10 mouse cellular contexts compared by ENCODE assay signal in the genomic region with DNA sequence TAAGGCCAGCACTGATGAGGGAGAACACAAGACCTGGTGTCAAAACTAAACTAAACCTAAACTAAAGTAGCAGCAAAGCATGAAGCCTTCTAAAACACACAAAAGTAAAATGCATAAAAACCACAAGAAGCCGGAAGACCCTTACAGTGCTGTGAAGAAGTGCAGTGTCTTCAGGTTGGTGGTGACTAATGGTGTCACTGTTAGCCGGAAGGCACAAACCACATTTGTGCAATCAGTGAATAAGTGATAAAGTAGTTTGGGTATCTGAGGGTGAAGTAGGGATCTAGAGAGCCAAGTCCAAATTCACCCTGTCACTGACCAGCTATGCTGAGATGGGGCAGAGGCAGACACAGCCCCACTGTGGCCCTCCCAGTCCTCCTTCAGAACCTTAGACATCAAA.
"Had no signal": no experiment of that assay in that cellular context is flagged by ENCODE, and none has a peak within 500 bp of the region (broad histone marks: within the 10 kb centered on the region; RNA-seq: fewer than 3 reads in every experiment).

No protein-coding gene starts in this region.

- H3K27me3 ChIP-seq: limb, embryonic 12.5 days; lung, embryonic 15.5 days; midbrain, embryonic 13.5 days; neural tube, embryonic 15.5 days had no signal

- H3K9me3 ChIP-seq: limb, embryonic 12.5 days; lung, embryonic 15.5 days; midbrain, embryonic 13.5 days; neural tube, embryonic 15.5 days had no signal

- H3K9ac ChIP-seq: limb, embryonic 12.5 days; lung, embryonic 15.5 days; midbrain, embryonic 13.5 days; neural tube, embryonic 15.5 days had no signal

- H3K4me2 ChIP-seq: limb, embryonic 12.5 days; lung, embryonic 15.5 days; midbrain, embryonic 13.5 days; neural tube, embryonic 15.5 days had no signal

- ATAC-seq: midbrain, embryonic 13.5 days had no signal

- DNase-seq: kidney, adult 18-20 months; kidney, postnatal 10 days; kidney, postnatal 4 days; lung, postnatal 14 days had no signal

- H3K4me3 ChIP-seq: layer of hippocampus, adult 2 months; limb, embryonic 12.5 days; lung, embryonic 15.5 days; midbrain, embryonic 13.5 days; neural tube, embryonic 15.5 days had no signal

- H3K27ac ChIP-seq: layer of hippocampus, adult 2 months; limb, embryonic 12.5 days; lung, embryonic 15.5 days; macrophage; midbrain, embryonic 13.5 days had no signal
